Mouse (Mus musculus) G1E (cell line): Measurements from ENCODE around the gene Clec16a. TPM values are rescaled to one million over a fixed set of nuclear protein-coding genes. Genes with fewer than 3 reads are reported as not detected.

ENCODE experiments used
- ATAC-seq: 2 replicates; pipeline ENCODE4 v1.8.0; 2016; ENCODE audit warnings: mild to moderate bottlenecking; ENCODE audit not compliant: insufficient number of reproducible peaks, poor library complexity, low FRiP score, severe bottlenecking; ENCODE audit errors: extremely low read depth
- DNase-seq: peaks from one replicate; pipeline ENCODE4 v3.0.0; 2012; ENCODE audit warnings: low spot score
- H3K27me3 ChIP-seq: 2 replicates; pipeline ENCODE4 v1.6.1; 2012; ENCODE audit warnings: mild to moderate bottlenecking, low read length, inconsistent platforms; ENCODE audit not compliant: insufficient read depth
- H3K36me3 ChIP-seq: replicated peaks from 2 replicates; pipeline ENCODE3; 2012; ENCODE audit warnings: mild to moderate bottlenecking, inconsistent platforms
- H3K4me1 ChIP-seq: 2 replicates; pipeline ENCODE4 v1.6.1; 2012; ENCODE audit warnings: low read depth, low read length, inconsistent platforms, mixed read lengths; ENCODE audit not compliant: insufficient read depth
- H3K4me3 ChIP-seq: 2 replicates; pipeline ENCODE4 v1.5.1; 2012; ENCODE audit warnings: low read depth, mild to moderate bottlenecking, inconsistent platforms, low read length, moderate library complexity, mixed read lengths
- H3K9me3 ChIP-seq: replicated peaks from 2 replicates; pipeline ENCODE4 v1.6.1; 2012; ENCODE audit warnings: inconsistent platforms
- CTCF ChIP-seq: IDR thresholded peaks from 2 replicates; pipeline ENCODE4 v1.5.1; 2012; ENCODE audit warnings: low read depth, low read length, inconsistent platforms, mixed read lengths
- GATA1 ChIP-seq: IDR thresholded peaks from 2 replicates; pipeline ENCODE4 v1.6.1; 2012; ENCODE audit warnings: borderline replicate concordance, low read length, inconsistent platforms, mixed read lengths
- GATA2 ChIP-seq: IDR thresholded peaks from 2 replicates; pipeline ENCODE4 v1.6.1; 2012; ENCODE audit warnings: low read depth, low read length, inconsistent platforms, borderline replicate concordance
- POLR2AphosphoS5 ChIP-seq: IDR thresholded peaks from 2 replicates; pipeline ENCODE4 v1.6.1; 2012; ENCODE audit warnings: low read depth, low read length, inconsistent platforms; ENCODE audit not compliant: insufficient replicate concordance
- TAL1 ChIP-seq: conservative IDR thresholded peaks from 2 replicates; pipeline ENCODE4 v1.6.1; 2012; ENCODE audit warnings: low read depth, low read length, inconsistent platforms, mixed read lengths
- polyA plus RNA-seq: library from polyadenylated mRNA; stranded (reverse); fragments of >175 nt; gene quantifications from 2 replicates; pipeline ENCODE4 v1.2.3, GENCODE M21; 2012
- total RNA-seq, 2 experiments: library from RNA; stranded (forward) in 1 of 2; stranded (reverse) in 1 of 2; fragments of 200-1000 nt in 1 of 2; fragments of >200 nt in 1 of 2; fragmentation: Nextera tagmentation in 1 of 2; gene quantifications; 2 replicates each; pipeline ENCODE4 v1.2.3; 2014 to 2017

The Clec16a gene
- total and polyA plus RNA-seq, 3 experiments = 12.6 to 47.9 (median 18.1) TPM

DNA sequence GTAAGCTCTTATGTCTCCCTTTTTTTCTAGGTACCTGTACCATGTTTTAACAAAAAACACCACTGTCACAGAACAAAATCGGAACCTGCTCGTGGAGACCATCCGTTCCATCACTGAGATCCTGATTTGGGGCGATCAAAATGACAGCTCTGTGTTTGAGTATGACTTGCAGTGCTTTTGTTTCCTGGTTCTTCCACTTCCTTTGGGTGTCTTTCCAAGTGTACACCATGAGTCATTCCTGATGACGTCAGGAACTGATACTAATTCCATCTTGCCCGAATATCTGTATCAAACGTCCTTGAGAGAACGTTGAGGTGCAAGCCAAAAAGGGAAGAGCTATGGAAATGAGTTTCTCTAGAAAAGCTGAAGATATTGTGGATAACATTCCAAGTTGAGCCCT is 14.9 kb downstream of the Clec16a start:
- DNase-seq = no peak
- H3K4me1 ChIP-seq = peaks cover 7% of the 10 kb centered on the region; the same call in 1 of the 2 replicates
- H3K9me3 ChIP-seq = no peaks in the 10 kb centered on the region
- no peaks in the 10 kb centered on the region for H3K27me3 ChIP-seq
- H3K4me3 ChIP-seq = no peak overlapping the region
- no peak for ATAC-seq
- TF ChIP-seq CTCF = no peak
- TF ChIP-seq GATA2 = no peak
- TF ChIP-seq GATA1 = no peak
- no peak for TF ChIP-seq TAL1
- no peak for TF ChIP-seq POLR2AphosphoS5
- H3K36me3 ChIP-seq = peaks cover 61% of the 10 kb centered on the region

DNA sequence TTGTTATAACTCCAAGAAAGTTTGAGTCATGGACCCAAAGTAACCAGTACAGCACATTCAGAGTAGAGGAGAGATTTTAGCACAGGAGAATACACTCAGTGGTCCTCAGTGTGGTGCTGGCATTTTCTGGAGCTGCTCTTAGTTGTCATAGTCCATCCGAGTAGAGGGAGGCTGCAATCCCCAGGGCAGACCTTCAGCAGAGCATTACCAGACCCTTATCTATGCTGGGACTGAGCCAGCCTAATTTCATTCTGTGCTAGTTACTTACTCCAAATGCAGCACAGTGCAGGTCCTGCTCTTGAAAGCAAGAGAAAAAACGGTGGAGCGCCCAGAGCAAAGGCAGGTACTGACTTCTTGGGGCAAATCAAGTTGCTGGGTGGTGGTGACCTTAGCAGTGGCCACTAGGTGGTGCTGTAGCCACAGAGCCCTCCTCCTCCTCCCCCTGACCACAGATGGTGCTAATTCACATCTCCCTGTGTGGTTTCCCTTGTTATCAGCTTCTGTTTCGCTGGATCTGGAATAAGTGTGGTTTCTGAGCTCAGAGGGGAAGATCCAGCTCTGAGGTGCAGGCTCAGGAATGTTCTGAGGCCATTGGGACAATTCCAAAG is 20.2 kb downstream of the Clec16a start:
- TF ChIP-seq CTCF (peak; percentile 95), TAL1 (no peak)
- ATAC-seq (peak; percentile 40), DNase-seq (peak; percentile 74)
- Histone ChIP-seq H3K4me3 (no peak overlapping the region), H3K27me3 (no peaks in the 10 kb centered on the region), H3K4me1 (peaks cover 8% of the 10 kb centered on the region), H3K9me3 (no peaks in the 10 kb centered on the region), H3K36me3 (peaks cover 85% of the 10 kb centered on the region)

DNA sequence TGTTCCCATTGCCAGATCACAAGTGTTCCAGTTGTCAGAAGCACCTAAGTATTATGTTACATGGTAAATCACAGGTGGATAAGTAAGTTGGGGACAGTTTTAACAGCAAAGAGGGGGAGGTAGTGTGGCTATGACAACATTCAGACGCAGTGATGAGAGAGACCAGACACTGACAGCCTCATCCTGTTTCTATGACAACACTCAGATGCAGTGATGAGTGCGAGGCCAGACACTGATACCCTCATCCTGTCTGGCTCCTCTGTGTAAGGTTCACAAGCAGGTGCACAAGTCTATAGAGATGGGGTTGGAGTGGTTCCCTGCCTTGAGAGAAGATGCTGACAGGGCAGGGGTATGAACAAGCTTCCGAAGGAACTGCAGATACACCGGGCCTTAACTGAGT is 22.0 kb downstream of the Clec16a start:
- TF ChIP-seq TAL1 = no peak
- TF ChIP-seq CTCF = no peak
- no peak for TF ChIP-seq POLR2AphosphoS5
- TF ChIP-seq GATA1 = no peak
- TF ChIP-seq GATA2 = no peak
- Histone ChIP-seq H3K9me3 (no peaks in the 10 kb centered on the region), H3K4me1 (peaks cover 8% of the 10 kb centered on the region), H3K36me3 (peaks cover 85% of the 10 kb centered on the region), H3K4me3 (no peak overlapping the region), H3K27me3 (no peaks in the 10 kb centered on the region)
- ATAC-seq (no peak), DNase-seq (no peak)

DNA sequence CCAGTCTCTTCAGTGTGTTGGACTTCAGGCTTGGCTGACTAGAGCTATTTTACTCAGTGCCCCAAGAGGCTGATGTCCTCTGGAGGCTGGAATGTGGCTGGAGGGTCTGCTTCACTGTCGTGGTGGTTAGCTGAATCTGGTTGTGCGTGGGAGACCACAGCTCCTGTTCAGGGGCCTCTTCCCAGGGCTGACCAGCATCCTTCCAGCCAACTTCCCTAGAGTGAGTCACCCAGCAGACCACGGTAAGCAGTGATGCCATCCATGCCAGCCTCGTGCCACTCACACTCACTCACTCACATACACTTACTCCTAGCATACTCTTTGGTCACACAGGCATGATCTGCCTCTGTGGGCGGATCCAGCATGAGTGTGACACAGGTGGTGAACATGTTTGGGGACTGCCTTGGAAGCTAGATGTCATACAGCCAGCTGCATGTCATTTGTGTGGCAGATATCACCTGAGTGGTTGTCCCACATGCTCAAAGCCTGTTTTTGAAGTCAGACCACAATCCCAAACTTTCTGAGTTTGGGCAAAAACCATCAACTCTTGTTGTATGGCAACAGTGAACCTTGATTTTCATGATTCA is 24.8 kb downstream of the Clec16a start:
- ATAC-seq = no peak
- TF ChIP-seq GATA2 (no peak), TAL1 (no peak), POLR2AphosphoS5 (no peak), GATA1 (no peak), CTCF (no peak)
- no peaks in the 10 kb centered on the region for H3K9me3 ChIP-seq
- H3K4me1 ChIP-seq = peaks cover 8% of the 10 kb centered on the region
- no peak overlapping the region for H3K4me3 ChIP-seq
- no peak for DNase-seq
- no peaks in the 10 kb centered on the region for H3K27me3 ChIP-seq
- peaks cover 89% of the 10 kb centered on the region for H3K36me3 ChIP-seq

GRCm38 (mm10) chr16:10570708-10571107 is 25.6 kb downstream of the Clec16a start:
- Histone ChIP-seq H3K9me3 (no peaks in the 10 kb centered on the region), H3K4me3 (no peak overlapping the region), H3K36me3 (peaks cover 88% of the 10 kb centered on the region), H3K4me1 (peaks cover 3% of the 10 kb centered on the region; the same call in 1 of the 2 replicates), H3K27me3 (no peaks in the 10 kb centered on the region)
- no peak for ATAC-seq
- no peak for DNase-seq
- TF ChIP-seq TAL1 = no peak
- TF ChIP-seq POLR2AphosphoS5 = no peak
- no peak for TF ChIP-seq GATA2
- no peak for TF ChIP-seq CTCF
- no peak for TF ChIP-seq GATA1

DNA sequence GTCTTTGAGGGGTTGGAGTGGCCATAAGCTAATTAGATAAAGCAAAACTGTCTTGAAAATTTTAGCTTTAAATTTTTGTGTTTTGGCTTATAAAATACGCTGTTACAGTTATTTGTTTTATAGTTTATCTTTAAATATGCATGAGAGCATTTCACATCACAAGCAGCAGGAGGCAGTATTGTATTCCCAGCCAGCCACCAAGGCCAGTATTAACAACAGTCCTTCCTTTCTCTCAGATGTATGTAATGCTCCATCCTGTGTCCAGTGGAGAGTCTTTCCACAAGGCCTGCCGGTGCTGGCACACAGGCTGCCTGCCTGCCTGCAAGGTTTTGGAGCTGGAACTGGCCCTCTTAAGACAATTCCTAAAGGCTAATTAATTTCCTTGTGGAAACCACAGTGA is 26.7 kb downstream of the Clec16a start:
- H3K4me3 ChIP-seq = no peak overlapping the region
- no peaks in the 10 kb centered on the region for H3K9me3 ChIP-seq
- no peak for ATAC-seq
- peak; percentile 17 for DNase-seq
- peaks cover 3% of the 10 kb centered on the region; the same call in 1 of the 2 replicates for H3K4me1 ChIP-seq
- H3K36me3 ChIP-seq = peaks cover 89% of the 10 kb centered on the region
- no peaks in the 10 kb centered on the region for H3K27me3 ChIP-seq
- TF ChIP-seq CTCF (peak; percentile 57; the same call in 1 of the 2 replicates), TAL1 (no peak), GATA1 (no peak), GATA2 (no peak), POLR2AphosphoS5 (no peak)
